Mouse (Mus musculus): ENCODE results near the gene Pank1.

The Pank1 gene

GRCm38 (mm10) chr19:34815371-34815770 lies 63.9 kb downstream of the Pank1 start:
- no peak for DNase-seq

- no peak for DNase-seq
Measured at GRCm38 (mm10) chr19:34814696-34815095, 64.6 kb downstream of the Pank1 start.

DNA sequence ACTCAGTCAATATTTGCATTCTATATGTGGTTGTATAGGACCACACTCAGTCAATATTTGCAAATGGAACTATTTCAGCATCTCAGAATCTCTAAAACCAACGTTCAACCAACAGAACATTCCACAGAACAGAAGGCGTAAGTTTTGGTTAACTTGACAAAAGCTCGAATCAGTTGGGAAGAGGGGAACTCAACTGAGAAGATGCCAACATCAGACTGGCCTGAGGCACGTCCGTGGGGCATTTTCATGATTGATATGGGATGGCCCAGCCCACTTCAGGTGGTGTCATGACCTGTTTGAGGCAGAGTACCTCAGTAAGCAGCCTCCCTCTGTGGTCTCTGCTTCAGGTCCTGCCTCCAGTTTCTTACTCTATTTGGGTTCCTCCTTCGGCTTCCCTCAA lies 65.3 kb downstream of the Pank1 start:
- no peak for DNase-seq

- no peak for DNase-seq
Measured at GRCm38 (mm10) chr19:34813533-34813932, 65.7 kb downstream of the Pank1 start.

GRCm38 (mm10) chr19:34812711-34813110 lies 66.5 kb downstream of the Pank1 start:
- no peak for DNase-seq

DNA sequence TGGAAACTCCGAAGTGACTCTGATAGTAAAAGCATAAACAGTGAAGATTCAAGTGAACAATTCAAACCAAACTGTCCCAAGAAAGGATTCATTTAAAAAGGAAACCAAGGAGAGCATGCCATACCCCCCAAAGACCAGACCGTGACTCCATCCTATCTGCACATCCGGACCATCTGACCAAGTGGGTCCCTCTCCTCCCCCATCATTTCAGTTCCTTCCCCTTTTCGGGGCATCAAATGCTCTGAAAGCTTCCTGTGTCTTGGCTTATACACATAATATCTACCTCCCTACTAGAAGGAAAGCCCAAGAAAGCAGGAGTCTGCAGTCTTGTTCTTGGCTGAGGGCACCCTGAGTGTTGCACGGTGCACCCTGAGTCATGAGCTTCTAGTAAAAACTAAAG lies 72.1 kb downstream of the Pank1 start:
- no peak for DNase-seq

DNA sequence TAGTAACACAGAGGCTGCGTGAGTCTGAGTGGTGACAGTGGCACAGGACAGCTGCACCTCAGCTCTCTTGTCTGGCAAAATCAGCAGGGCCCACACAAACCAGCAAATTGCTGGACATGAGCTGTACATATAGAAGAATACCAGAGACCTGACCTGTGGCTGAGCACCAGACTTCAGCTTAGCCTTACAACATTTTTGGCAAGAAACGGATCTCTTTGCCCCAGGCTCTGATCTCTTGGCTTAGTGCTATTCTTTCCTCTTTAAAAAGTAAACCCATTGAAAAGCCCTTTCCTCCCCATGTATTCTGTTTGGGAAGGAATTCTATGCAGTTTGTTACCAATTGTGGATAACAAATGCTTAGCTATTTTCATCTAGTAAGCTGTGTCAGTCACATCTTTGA lies 74.2 kb downstream of the Pank1 start:
- DNase-seq, result no peak

DNA sequence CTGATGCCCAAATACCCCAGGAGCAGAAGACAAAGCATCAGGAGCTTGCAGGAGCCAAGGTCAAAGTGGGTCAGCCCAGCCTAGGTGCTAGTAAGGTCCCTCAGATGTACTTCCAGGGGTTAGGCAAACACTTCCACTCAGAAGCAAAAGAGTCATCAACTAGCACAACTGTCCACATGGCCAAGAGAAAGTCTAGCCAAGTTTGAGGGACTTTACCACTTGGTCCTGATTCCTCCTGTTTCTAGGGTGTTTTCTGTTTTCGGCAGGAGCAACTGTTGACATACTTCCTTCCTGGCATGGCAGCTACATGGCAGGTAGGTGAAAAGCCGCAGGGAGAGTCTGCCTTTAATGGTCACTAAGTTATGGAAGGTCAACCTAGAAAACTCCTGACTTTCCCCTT lies 74.7 kb downstream of the Pank1 start:
- DNase-seq, result no peak

DNA sequence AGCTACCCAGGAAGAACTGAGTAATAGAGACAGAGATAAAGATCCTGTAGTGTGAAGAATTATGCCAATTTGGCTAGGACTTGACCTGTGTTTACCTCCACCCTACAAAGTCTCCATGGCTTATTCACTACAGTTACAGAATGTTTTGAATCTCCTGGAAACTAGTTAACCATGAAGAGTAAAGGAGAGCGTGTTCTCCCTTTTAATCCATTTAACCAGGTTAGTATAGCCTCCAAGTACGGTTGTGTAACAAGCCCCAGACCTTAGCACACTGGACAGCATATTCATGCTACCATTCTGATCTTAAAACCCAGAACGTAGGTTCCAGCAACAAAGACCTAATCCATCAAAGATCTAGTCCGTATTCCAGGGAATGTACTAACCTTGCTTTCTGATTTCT lies 75.9 kb downstream of the Pank1 start:
- DNase-seq, result no peak

DNA sequence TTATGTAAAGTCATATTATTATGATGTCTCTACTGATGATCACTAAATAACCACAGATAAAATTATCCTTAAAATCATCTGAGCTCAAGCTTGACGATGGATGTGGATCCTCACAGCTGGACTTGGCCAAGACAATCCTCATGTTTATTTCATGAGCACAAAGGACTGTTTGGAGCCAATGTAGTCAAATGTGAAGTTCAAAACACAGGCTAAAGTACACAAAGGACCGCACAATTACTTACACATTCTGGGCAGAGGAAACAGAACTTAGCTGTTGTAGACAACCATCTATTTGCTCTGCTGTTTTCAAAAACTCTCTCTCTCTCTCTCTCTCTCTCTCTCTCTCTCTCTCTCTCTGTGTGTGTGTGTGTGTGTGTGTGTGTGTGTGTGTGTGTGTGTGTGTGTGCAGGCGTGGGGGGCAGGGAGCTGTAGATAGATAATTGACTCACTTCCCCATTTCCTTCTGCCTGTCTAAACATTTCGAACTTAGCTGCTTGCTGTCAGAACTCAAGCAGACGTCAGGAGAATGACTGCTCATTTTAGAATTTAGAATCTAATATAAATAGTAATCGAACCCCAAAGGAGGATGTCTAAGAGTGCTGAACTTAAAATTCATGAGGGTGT lies 79.5 kb downstream of the Pank1 start:
- DNase-seq, result no peak

GRCm38 (mm10) chr19:34796396-34796795 lies 82.9 kb downstream of the Pank1 start:
- DNase-seq, result no peak

- DNase-seq, result no peak
Measured at GRCm38 (mm10) chr19:34782491-34782890, 96.8 kb downstream of the Pank1 start.

- no peak for DNase-seq
Measured at GRCm38 (mm10) chr19:34778993-34779392, 100.3 kb downstream of the Pank1 start.

DNA sequence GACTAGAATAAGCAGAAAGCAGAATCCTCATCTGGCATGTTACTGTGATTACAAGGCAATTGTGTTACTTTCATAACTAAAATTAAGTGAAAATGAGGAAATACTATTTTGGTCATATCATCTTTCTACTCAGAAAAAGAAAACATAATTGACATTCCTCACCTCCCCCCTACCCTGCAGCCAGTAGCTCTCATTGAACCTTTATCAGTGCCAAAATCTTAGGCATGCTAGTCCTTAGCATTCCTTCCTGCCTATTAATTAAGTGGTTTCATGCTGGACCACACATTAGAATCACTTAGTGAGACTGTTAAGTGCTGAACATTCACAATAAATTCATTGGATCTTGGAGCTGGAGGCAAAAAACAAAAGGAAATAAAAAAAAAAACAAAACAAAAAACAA lies 101.2 kb downstream of the Pank1 start:
- DNase-seq, result no peak

DNA sequence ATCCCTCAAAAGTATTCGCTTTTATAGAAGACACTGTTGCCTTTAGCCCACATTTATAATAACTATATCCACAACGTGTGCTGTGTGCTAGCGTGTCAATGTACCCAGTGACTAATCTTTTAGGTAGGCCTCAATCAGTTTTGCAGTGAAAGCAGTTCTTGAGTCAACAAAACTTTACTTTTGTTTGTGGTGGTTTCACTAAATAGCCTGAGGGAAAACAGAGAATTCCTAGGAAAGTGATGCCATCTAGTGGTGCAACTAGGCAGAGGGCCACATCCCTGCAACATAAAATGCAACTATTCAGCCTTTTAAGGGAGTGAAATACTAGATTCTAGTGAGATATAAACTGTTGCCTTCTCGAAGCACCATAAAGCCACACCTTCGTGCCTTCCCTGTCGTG lies 106.5 kb downstream of the Pank1 start:
- peak; percentile 32 for DNase-seq

- DNase-seq, result no peak
Measured at GRCm38 (mm10) chr19:34770764-34771163, 108.5 kb downstream of the Pank1 start.

GRCm38 (mm10) chr19:34758754-34759153 lies 120.5 kb downstream of the Pank1 start:
- no peak for DNase-seq
